13 mouse cellular contexts compared by ENCODE assay signal in genomic region chr17:73066387-73067169, GRCm38 (mm10). TPM values are rescaled to one million over a fixed set of nuclear protein-coding genes. Genes with fewer than 3 reads are reported as not detected.
DNase-seq lines count a peak whose midpoint lies in the region; ATAC-seq and TF ChIP-seq lines count a peak whose summit lies in the region.
"Had no signal": no experiment of that assay in that cellular context is flagged by ENCODE, and none has a peak within 500 bp of the region (broad histone marks: within the 10 kb centered on the region; RNA-seq: fewer than 3 reads in every experiment).

No protein-coding gene starts in this region.

- H3K4me3 ChIP-seq in kidney, embryonic 14.5 days (ENCODE audit: low read length), result no peak overlapping the region
- no peak overlapping the region for H3K4me3 ChIP-seq in macrophage (ENCODE audit: inconsistent target)
- no peak overlapping the region for H3K4me3 ChIP-seq in forebrain, postnatal 0 days (ENCODE audit: low read depth, low read length)
- H3K4me3 ChIP-seq: erythroblast, embryonic 14.5 days; limb, embryonic 13.5 days; midbrain, embryonic 15.5 days had no signal

- 70% methylated on average over 9 of the region's 9 CpGs for WGBS in kidney, embryonic 14.5 days
- 90% methylated on average over 9 of the region's 9 CpGs for WGBS in macrophage (ENCODE audit: missing documents)
- 68% methylated on average over 9 of the region's 9 CpGs for WGBS in forebrain, postnatal 0 days

- H3K27me3 ChIP-seq in kidney, embryonic 14.5 days (ENCODE audit: control insufficient read depth, insufficient read depth, low read length), result no peaks in the 10 kb centered on the region
- H3K27me3 ChIP-seq in forebrain, postnatal 0 days (ENCODE audit: insufficient read depth, low read length), result no peaks in the 10 kb centered on the region
- H3K27me3 ChIP-seq: midbrain, embryonic 15.5 days had no signal

- peak overlapping the region; percentile 25; the same call in 1 of the 2 replicates for H3K27ac ChIP-seq in kidney, embryonic 14.5 days (ENCODE audit: low read depth, low read length)
- H3K27ac ChIP-seq in macrophage, result peak overlapping the region; percentile 81
- H3K27ac ChIP-seq in forebrain, postnatal 0 days (ENCODE audit: low read depth, low read length), result no peak overlapping the region
- H3K27ac ChIP-seq: limb, embryonic 13.5 days; midbrain, embryonic 15.5 days had no signal

- no peak for TF ChIP-seq CTCF in brain, embryonic 14.5 days (IDR thresholded peaks at IDR 0.05; ENCODE audit: borderline replicate concordance, extremely low read depth, insufficient read depth, insufficient read length)
- no peak for TF ChIP-seq CTCF in forebrain, postnatal 0 days (IDR thresholded peaks at IDR 0.05; ENCODE audit: low read depth)

- H3K36me3 ChIP-seq in kidney, embryonic 14.5 days (ENCODE audit: control insufficient read depth, insufficient read depth, low read length), result no peaks in the 10 kb centered on the region
- no peaks in the 10 kb centered on the region for H3K36me3 ChIP-seq in macrophage (ENCODE audit: inconsistent target)
- H3K36me3 ChIP-seq in forebrain, postnatal 0 days (ENCODE audit: insufficient read depth), result no peaks in the 10 kb centered on the region
- H3K36me3 ChIP-seq: G1E; limb, embryonic 13.5 days; midbrain, embryonic 15.5 days had no signal

- no peaks in the 10 kb centered on the region for H3K9me3 ChIP-seq in kidney, embryonic 14.5 days (ENCODE audit: control insufficient read depth, low read length)
- no peaks in the 10 kb centered on the region for H3K9me3 ChIP-seq in forebrain, postnatal 0 days (ENCODE audit: low read length)
- H3K9me3 ChIP-seq: G1E; limb, embryonic 13.5 days; midbrain, embryonic 15.5 days had no signal

- no peak overlapping the region for H3K4me2 ChIP-seq in kidney, embryonic 14.5 days (replicated peaks; ENCODE audit: low read depth, low read length)
- no peak overlapping the region for H3K4me2 ChIP-seq in forebrain, postnatal 0 days (ENCODE audit: low read depth)
- H3K4me2 ChIP-seq: limb, embryonic 13.5 days; midbrain, embryonic 15.5 days had no signal

- H3K79me2 ChIP-seq in macrophage (ENCODE audit: inconsistent target), result no peaks in the 10 kb centered on the region

- no peak overlapping the region for H3K9ac ChIP-seq in kidney, embryonic 14.5 days (ENCODE audit: low read depth, low read length)
- H3K9ac ChIP-seq in forebrain, postnatal 0 days, result no peak overlapping the region
- H3K9ac ChIP-seq: limb, embryonic 13.5 days; midbrain, embryonic 15.5 days had no signal

- TF ChIP-seq POLR2A in brain, embryonic 14.5 days (IDR thresholded peaks at IDR 0.05; ENCODE audit: borderline replicate concordance, extremely low read depth, insufficient read depth, insufficient read length, poor library complexity, severe bottlenecking), result no peak

- peaks cover 17% of the 10 kb centered on the region; the same call in 1 of the 2 replicates for H3K4me1 ChIP-seq in kidney, embryonic 14.5 days (ENCODE audit: control insufficient read depth, insufficient read depth, low read length)
- H3K4me1 ChIP-seq in forebrain, postnatal 0 days (ENCODE audit: insufficient read depth), result no peaks in the 10 kb centered on the region
- H3K4me1 ChIP-seq: midbrain, embryonic 15.5 days had no signal

- ATAC-seq in frontal cortex, adult (ENCODE audit: low TSS enrichment), result peak; percentile 77
- no peak for ATAC-seq in kidney, embryonic 14.5 days (ENCODE audit: low FRiP score, low TSS enrichment)
- no peak for ATAC-seq in forebrain, postnatal 0 days
- ATAC-seq: midbrain, embryonic 15.5 days had no signal

- no peak for DNase-seq in frontal cortex, postnatal 36 days (ENCODE audit: low spot score in 2 of 2)
- no peak for DNase-seq in kidney, adult 8-10 months
- DNase-seq in brain, embryonic 14.5 days (ENCODE audit: low read depth), result peak; percentile 22
- no peak for DNase-seq in layer of hippocampus, postnatal 25 days (ENCODE audit: extremely low spot score in 1 of 2, low spot score in 1 of 2)
- no peak for DNase-seq in forebrain, postnatal 0 days
- DNase-seq: cerebellum, adult 9-11 months had no signal

RNA-seq across cellular contexts. Expression of gene Lclat1, which starts 41.2 kb away (rescaled TPM):
- polyA plus RNA-seq in kidney, embryonic 14.5 days (2014; fragmentation: Nextera tagmentation; extraction: Ambion mirVana), result 13.6 and 24.9 TPM in 2 replicates
- polyA plus RNA-seq in brain, embryonic 14.5 days (2012; rRNA removed), result 9.1 and 16.2 TPM in 2 replicates
- total RNA-seq in macrophage (2018; cell fraction: chromatin; rRNA removed), result 10 to 100 TPM in 21 of 26 experiments, 1 to 10 TPM in 5; 4.3 to 32.2 (median 16.3) TPM
- total RNA-seq in macrophage (2018; cell fraction: cytosol; rRNA removed), result 10 to 100 TPM; 15.5 to 26.7 (median 20.5) TPM
- 10 to 100 TPM in 25 of 26 experiments, 1 to 10 TPM in 1; 9.5 to 44.6 (median 22.1) TPM for total RNA-seq in macrophage (2018; cell fraction: nucleus; rRNA removed)
- 12.4 to 22.3 TPM (median 21.6 TPM) in 3 replicates for polyA plus RNA-seq in macrophage (2018)
- 10 to 100 TPM; 29.9 to 33.2 TPM for total RNA-seq in layer of hippocampus, postnatal 25 days (2021)
- total RNA-seq in forebrain, postnatal 0 days (2014; rRNA removed), result 23.9 and 28.4 TPM in 2 replicates
- 8.1 and 11.9 TPM in 2 replicates for polyA plus RNA-seq in forebrain, postnatal 0 days (2015; fragmentation: Nextera tagmentation; extraction: Ambion mirVana)
- polyA plus RNA-seq: erythroblast, embryonic 14.5 days had no signal
